Mouse (Mus musculus) megakaryocyte, embryonic 14.5 days (primary cell): ENCODE data around the gene Usp29. TPM values are rescaled to one million over a fixed set of nuclear protein-coding genes. Genes with fewer than 3 reads are reported as not detected.
"Not testable (repeated sequence)": the region's sequence is repeated elsewhere in the genome, so short reads cannot be mapped to it uniquely, and the experiment has no call there.

Experiments used
- H3K27me3 ChIP-seq: replicated peaks from 2 replicates; pipeline ENCODE3; 2012; ENCODE audit warnings: inconsistent platforms
- H3K36me3 ChIP-seq: replicated peaks from 2 replicates; pipeline ENCODE3; 2012; ENCODE audit warnings: low read length, inconsistent platforms, mixed read lengths
- H3K4me1 ChIP-seq: 2 replicates; pipeline ENCODE4 v1.6.1; 2012; ENCODE audit warnings: inconsistent platforms
- H3K4me3 ChIP-seq: replicated peaks from 2 replicates; pipeline ENCODE3; 2012; ENCODE audit warnings: moderate library complexity, mild to moderate bottlenecking, inconsistent platforms
- H3K9me3 ChIP-seq: 2 replicates; pipeline ENCODE4 v1.6.1; 2012; ENCODE audit warnings: inconsistent platforms
- FLI1 ChIP-seq: IDR thresholded peaks from 2 replicates; pipeline ENCODE4 v1.6.1; 2012; ENCODE audit warnings: low read length, inconsistent platforms, mixed read lengths
- GATA1 ChIP-seq: IDR thresholded peaks from 3 replicates; pipeline ENCODE4 v1.6.1; 2012; ENCODE audit warnings: mixed read lengths, low read length, inconsistent platforms, borderline replicate concordance
- polyA plus RNA-seq: library from polyadenylated mRNA; stranded (reverse); fragments of >175 nt; gene quantifications from 2 replicates; pipeline ENCODE4 v1.2.3, GENCODE M21; 2012; ENCODE audit warnings: low replicate concordance; ENCODE audit not compliant: insufficient read depth

Usp29 gene
- polyA plus RNA-seq, 1 experiment: 0.46 TPM

DNA sequence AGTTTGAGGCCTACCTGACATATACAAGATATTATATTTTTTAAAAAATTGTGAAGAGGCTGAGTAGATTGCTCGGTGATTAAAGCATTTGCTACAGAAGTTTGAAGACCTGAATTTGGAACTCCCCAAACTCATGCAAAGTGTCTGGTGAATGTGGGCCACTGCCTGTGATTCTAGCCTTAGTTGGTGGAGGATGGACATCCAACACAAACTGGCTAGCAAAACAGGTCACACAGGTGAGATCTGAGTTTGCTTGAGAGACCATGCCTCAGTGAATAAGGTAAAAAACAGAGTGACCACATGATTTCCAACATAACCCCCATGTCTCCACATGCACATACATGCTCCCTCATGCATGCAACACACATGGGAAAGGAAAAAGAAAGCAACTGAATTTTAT lies 156.5 kb downstream of the Usp29 start:
- TF ChIP-seq FLI1: no peak
- TF ChIP-seq GATA1: no peak
- Histone ChIP-seq H3K27me3 (no peaks in the 10 kb centered on the region), H3K36me3 (no peaks in the 10 kb centered on the region), H3K9me3 (peaks cover 7% of the 10 kb centered on the region; the same call in 1 of the 2 replicates), H3K4me1 (no peaks in the 10 kb centered on the region), H3K4me3 (no peak overlapping the region)

DNA sequence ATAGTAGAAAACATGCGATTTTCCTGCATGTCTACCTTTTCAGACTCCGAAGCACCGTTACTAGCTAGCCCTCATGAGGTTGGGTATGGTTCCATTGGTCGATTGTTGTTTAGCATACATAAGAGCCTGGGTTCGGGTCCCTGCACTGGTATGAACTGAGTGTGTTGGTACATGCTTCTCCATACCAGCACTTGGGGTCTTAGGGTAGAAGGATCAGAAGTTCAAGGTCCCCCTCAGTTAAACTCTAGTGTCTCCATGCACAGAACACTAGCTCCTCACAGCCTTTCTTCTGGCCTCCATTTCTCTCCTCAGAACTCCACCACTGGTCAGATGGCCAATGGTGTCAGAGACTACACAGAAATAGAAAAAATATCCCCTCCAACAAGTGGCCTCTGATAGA lies 159.5 kb downstream of the Usp29 start:
- Histone ChIP-seq H3K4me3 (no peak overlapping the region), H3K9me3 (peaks cover 10% of the 10 kb centered on the region; the same call in 1 of the 2 replicates), H3K27me3 (no peaks in the 10 kb centered on the region), H3K36me3 (no peaks in the 10 kb centered on the region), H3K4me1 (no peaks in the 10 kb centered on the region)
- TF ChIP-seq FLI1 (no peak), GATA1 (no peak)

DNA sequence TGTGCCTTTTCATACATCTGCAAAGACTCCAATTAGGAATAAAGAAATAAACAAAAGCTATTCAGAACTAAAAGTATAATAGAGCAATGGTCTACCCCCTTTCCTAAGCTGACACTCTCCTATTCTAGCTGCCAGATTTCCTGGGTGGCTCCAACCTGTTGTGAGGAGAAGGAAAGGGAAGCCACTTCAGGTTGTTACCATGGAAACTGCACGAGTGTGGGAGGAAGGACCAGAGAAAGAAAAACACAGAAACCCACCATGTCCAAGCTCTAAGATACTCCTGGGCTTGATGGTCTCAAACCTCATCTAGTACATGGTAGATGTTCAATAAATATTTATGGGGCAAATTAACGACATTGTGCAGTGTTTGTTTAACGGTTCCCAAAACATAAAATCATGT lies 160.8 kb downstream of the Usp29 start:
- no peaks in the 10 kb centered on the region for H3K36me3 ChIP-seq
- TF ChIP-seq FLI1 (no peak), GATA1 (no peak)
- H3K4me3 ChIP-seq: no peak overlapping the region
- no peaks in the 10 kb centered on the region for H3K27me3 ChIP-seq
- H3K4me1 ChIP-seq: no peaks in the 10 kb centered on the region
- peaks cover 10% of the 10 kb centered on the region; the same call in 1 of the 2 replicates for H3K9me3 ChIP-seq

GRCm38 (mm10) chr7:6897021-6897420 lies 166.6 kb downstream of the Usp29 start:
- H3K27me3 ChIP-seq, H3K4me3 ChIP-seq, H3K36me3 ChIP-seq, H3K4me1 ChIP-seq: not testable (repeated sequence)
- peaks cover 18% of the 10 kb centered on the region for H3K9me3 ChIP-seq

DNA sequence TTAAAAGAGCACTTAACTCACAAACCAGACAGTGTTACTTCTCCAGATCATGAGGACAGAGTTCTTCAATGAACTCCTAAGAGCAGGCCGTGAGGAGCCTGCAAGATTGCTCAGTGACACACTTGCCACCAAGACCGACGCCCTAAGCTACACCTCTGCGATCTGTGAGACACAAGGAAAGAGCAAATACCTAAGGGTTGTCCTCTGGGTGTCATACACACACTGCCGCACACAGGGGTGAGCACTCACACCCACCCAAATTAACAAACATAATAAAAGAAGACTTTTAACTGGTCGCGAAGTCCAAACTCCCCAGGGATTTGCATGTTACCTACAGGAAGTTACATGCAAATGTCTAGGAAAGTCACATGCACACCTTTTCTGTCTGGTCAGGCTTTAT lies 170.3 kb downstream of the Usp29 start:
- no peaks in the 10 kb centered on the region for H3K27me3 ChIP-seq
- H3K4me1 ChIP-seq: no peaks in the 10 kb centered on the region
- H3K9me3 ChIP-seq: peaks cover 19% of the 10 kb centered on the region
- TF ChIP-seq FLI1: no peak
- no peak for TF ChIP-seq GATA1
- H3K4me3 ChIP-seq: no peak overlapping the region
- H3K36me3 ChIP-seq: no peaks in the 10 kb centered on the region

DNA sequence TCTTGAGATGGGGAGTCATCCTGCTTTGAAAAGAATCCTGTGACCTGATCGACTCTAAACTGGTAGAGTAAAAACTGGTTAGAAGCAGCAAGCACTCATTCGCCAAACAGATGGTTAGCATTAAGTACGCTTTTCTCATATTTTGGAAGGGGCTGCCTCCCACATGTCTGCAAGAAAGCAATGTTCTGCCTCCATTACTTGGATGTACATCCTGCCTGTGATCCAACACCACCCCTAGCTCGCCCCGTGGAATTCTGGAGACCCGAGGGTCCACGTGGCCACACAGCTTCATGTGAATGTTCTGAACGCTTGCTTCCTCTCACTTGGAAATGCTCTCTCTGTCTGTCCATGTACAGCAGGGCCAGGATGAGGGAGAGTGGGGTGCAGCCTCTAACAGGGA lies 173.1 kb downstream of the Usp29 start:
- Histone ChIP-seq H3K4me3 (no peak overlapping the region), H3K4me1 (no peaks in the 10 kb centered on the region), H3K9me3 (peaks cover 20% of the 10 kb centered on the region), H3K27me3 (no peaks in the 10 kb centered on the region), H3K36me3 (no peaks in the 10 kb centered on the region)
- TF ChIP-seq FLI1: no peak
- no peak for TF ChIP-seq GATA1

GRCm38 (mm10) chr7:6910527-6910926 lies 180.1 kb downstream of the Usp29 start:
- H3K36me3 ChIP-seq: no peaks in the 10 kb centered on the region
- peaks cover 3% of the 10 kb centered on the region; the same call in 1 of the 2 replicates for H3K9me3 ChIP-seq
- TF ChIP-seq GATA1: no peak
- no peak for TF ChIP-seq FLI1
- H3K27me3 ChIP-seq: peaks cover 6% of the 10 kb centered on the region
- H3K4me3 ChIP-seq: no peak overlapping the region
- no peaks in the 10 kb centered on the region for H3K4me1 ChIP-seq

- Histone ChIP-seq H3K4me3 (no peak overlapping the region), H3K4me1 (no peaks in the 10 kb centered on the region), H3K9me3 (peaks cover 3% of the 10 kb centered on the region; the same call in 1 of the 2 replicates), H3K36me3 (no peaks in the 10 kb centered on the region), H3K27me3 (peaks cover 6% of the 10 kb centered on the region)
- no peak for TF ChIP-seq FLI1
- no peak for TF ChIP-seq GATA1
Measured at GRCm38 (mm10) chr7:6911731-6912130, 181.4 kb downstream of the Usp29 start.

DNA sequence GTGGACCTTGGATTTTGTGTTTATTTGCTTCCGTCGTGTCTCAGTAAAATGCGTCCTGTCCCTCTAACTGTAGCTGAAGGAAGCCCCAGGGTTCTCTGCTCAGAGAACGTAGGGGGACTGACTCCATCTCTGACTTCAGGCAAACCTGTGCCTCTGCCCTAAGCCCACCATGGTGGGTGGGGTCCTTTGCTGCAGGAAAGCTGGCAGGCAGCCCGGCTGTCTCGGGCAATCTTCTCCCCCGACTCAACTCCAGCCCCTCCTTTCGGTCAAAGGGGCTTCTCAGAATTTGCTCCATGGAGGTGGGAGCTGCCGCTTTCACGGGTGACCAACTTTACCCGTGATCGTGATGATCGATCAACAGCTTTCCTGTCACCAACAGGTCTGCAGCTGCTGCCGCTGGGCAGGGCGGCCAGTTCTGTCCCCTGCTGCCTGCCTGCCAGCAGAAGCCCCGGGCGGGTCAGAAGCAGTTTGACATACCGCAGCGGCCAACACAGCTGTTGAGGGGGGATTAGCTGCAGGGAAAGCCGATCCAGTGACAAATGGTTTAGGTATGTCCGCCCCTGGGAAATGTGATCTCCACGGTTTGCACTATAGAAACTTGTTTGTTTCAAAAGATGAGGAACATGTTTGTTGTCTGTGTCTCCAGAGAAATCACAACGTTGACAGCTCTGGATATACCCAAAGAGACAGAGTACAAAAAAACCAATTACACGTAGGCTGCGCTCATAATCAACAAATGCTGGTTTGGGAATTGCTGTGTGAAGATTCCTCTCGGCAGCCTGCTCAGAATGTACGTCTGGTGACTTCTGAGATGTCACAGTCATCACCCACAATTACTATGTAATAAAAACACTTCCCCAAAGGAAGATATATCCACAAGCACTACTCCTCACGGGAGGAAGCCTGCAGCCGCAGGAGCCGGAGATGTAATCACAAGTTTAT lies 183.3 kb downstream of the Usp29 start:
- H3K9me3 ChIP-seq: no peaks in the 10 kb centered on the region

DNA sequence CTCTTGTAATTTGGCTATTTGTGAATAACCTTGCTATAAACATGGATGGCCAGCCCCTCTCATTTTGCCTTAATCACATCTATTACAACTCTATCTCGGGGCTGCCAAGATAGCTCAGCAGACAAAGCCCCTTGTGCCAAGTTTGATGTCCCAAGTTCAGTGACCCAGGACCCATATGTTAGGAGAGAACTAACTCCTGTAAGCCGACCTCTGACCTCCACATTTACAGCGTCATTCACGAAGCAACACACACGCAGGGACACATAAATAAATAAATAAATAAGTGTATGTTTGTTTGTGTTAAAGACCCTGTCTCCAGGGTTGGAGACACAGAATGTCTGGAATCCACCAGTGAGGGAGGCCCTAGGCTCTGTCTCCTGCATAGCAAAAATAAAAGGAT lies 186.7 kb downstream of the Usp29 start:
- H3K36me3 ChIP-seq: no peaks in the 10 kb centered on the region

More for the DNA sequence above, 183.3 kb downstream of the Usp29 start:
- H3K27me3 ChIP-seq: peaks cover 6% of the 10 kb centered on the region
- H3K36me3 ChIP-seq: no peaks in the 10 kb centered on the region
- no peaks in the 10 kb centered on the region for H3K4me1 ChIP-seq
- TF ChIP-seq GATA1 (no peak), FLI1 (no peak)
- H3K4me3 ChIP-seq: no peak overlapping the region

More for the DNA sequence above, 186.7 kb downstream of the Usp29 start:
- H3K4me3 ChIP-seq: no peak overlapping the region
- TF ChIP-seq GATA1: no peak
- no peak for TF ChIP-seq FLI1
- no peaks in the 10 kb centered on the region for H3K4me1 ChIP-seq
- H3K27me3 ChIP-seq: peaks cover 6% of the 10 kb centered on the region
- no peaks in the 10 kb centered on the region for H3K9me3 ChIP-seq
